Mouse (Mus musculus) forebrain, embryonic 12.5 days (tissue): ENCODE data around the gene Dhx9. TPM values are rescaled to one million over a fixed set of nuclear protein-coding genes. Genes with fewer than 3 reads are reported as not detected.
A peak's percentile ranks its signal among the peaks of the same experiment; 100 is the strongest.
"Not testable (repeated sequence)": the region's sequence is repeated elsewhere in the genome, so short reads cannot be mapped to it uniquely, and the experiment has no call there.

Experiments used
- ATAC-seq: fragments of 200-750 bp; cut with Nextera tagmentation; 2 replicates; pipeline ENCODE4 v1.8.0; 2017; ENCODE audit warnings: moderate TSS enrichment; ENCODE audit not compliant: low FRiP score
- H3K27ac ChIP-seq: fragments of 300-500 bp; sonication (generic); 2 replicates; pipeline ENCODE4 v1.5.1; 2016; ENCODE audit warnings: mild to moderate bottlenecking
- H3K27me3 ChIP-seq: fragments of 300-500 bp; sonication (generic); 2 replicates; pipeline ENCODE4 v1.6.1; 2016; ENCODE audit warnings: mild to moderate bottlenecking
- H3K36me3 ChIP-seq: fragments of 300-500 bp; sonication (generic); replicated peaks from 2 replicates; pipeline ENCODE4 v1.6.1; 2016; ENCODE audit warnings: mild to moderate bottlenecking
- H3K4me1 ChIP-seq: fragments of 300-500 bp; sonication (generic); 2 replicates; pipeline ENCODE4 v1.6.1; 2016
- H3K4me2 ChIP-seq: fragments of 300-500 bp; sonication (generic); 2 replicates; pipeline ENCODE4 v1.6.1; 2016; ENCODE audit warnings: mild to moderate bottlenecking, moderate library complexity
- H3K4me3 ChIP-seq: fragments of 300-500 bp; sonication (generic); replicated peaks from 2 replicates; pipeline ENCODE4 v1.5.1; 2016; ENCODE audit warnings: mild to moderate bottlenecking
- H3K9ac ChIP-seq: fragments of 300-500 bp; sonication (generic); 2 replicates; pipeline ENCODE4 v1.6.1; 2016; ENCODE audit warnings: mild to moderate bottlenecking
- H3K9me3 ChIP-seq: fragments of 300-500 bp; sonication (generic); 2 replicates; pipeline ENCODE4 v1.6.1; 2016
- WGBS: fragments of 180-500 bp; shearing (Covaris S2); methylation state at CpG from one replicate; pipeline ENCODE4 v1.1.7; 2016; 5-methylcytosine and 5-hydroxymethylcytosine counted together
- polyA plus RNA-seq: library from polyadenylated mRNA; unstranded; fragments of >200 nt; fragmentation: Nextera tagmentation; extraction: Ambion mirVana; gene quantifications from 2 replicates; pipeline ENCODE4 v1.2.1, GENCODE M21; 2016

Dhx9 gene
- polyA plus RNA-seq: 51.1 and 58.9 TPM in 2 replicates

DNA sequence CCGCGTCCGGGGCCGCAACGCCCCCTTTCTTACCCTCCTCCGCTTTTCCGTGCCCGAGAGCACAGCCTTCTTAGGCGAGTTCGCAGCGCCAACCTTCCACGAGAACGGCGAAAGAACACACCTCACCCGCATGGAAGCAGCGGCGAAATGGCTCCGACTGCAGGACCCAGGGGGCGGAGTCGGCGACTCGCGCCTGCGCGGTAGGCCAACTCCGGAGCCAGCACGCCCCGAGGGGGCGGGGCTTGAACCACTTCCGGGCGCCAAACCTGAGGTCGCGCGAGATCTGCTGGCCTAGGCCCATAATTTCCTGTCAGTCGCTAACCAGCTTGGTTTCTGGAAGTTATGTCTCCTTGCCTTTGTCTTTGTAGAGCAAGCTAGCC is at the start of gene Dhx9:
Gene Dhx9, minus strand, starts transcription at position 161 of the 380 bp plus-strand sequence.
- H3K27me3 ChIP-seq: no peaks in the 10 kb centered on the region
- under 1% methylated on average over 35 of the region's 35 CpGs for WGBS
- peak within 1 kb of the TSS; percentile 80 for H3K4me2 ChIP-seq
- ATAC-seq: peak; percentile 94
- peak within 1 kb of the TSS; percentile 85 for H3K27ac ChIP-seq
- H3K4me1 ChIP-seq: peaks cover 22% of the 10 kb centered on the region
- H3K9me3 ChIP-seq: no peaks in the 10 kb centered on the region
- peak within 1 kb of the TSS; percentile 99 for H3K4me3 ChIP-seq
- peaks cover 5% of the 10 kb centered on the region for H3K36me3 ChIP-seq
- peak within 1 kb of the TSS; percentile 100 for H3K9ac ChIP-seq

DNA sequence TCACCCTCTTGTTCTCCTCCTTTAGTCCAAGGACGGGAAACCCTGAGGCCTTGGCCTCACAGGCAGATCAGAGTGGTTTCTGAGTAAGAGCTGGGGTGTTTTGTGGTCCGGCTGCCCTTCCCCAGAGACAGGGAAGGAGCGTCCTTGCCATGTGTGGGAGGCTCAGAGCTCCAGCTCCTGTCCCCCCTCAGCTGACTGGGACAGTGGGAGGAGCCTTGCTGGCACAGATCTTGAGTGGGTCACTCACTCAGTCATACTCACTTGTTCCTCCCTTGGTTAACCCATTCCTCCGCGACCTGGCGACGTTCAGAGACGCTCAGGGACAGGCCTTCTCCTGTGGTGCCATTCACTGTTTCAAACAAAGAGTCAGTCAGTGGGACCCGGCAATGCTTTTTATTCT is 48.2 kb upstream of the Dhx9 start:
- no peak overlapping the region for H3K9ac ChIP-seq
- ATAC-seq: 0 out of 2 replicates have a peak, but pooled peaks have one; percentile 9
- peak overlapping the region; percentile 61; the same call in 1 of the 2 replicates for H3K27ac ChIP-seq
- no peaks in the 10 kb centered on the region for H3K9me3 ChIP-seq
- 17% methylated on average over 9 of the region's 9 CpGs for WGBS
- no peaks in the 10 kb centered on the region for H3K27me3 ChIP-seq
- no peak overlapping the region for H3K4me3 ChIP-seq
- no peak overlapping the region for H3K4me2 ChIP-seq
- no peaks in the 10 kb centered on the region for H3K36me3 ChIP-seq
- H3K4me1 ChIP-seq: peaks cover 38% of the 10 kb centered on the region

DNA sequence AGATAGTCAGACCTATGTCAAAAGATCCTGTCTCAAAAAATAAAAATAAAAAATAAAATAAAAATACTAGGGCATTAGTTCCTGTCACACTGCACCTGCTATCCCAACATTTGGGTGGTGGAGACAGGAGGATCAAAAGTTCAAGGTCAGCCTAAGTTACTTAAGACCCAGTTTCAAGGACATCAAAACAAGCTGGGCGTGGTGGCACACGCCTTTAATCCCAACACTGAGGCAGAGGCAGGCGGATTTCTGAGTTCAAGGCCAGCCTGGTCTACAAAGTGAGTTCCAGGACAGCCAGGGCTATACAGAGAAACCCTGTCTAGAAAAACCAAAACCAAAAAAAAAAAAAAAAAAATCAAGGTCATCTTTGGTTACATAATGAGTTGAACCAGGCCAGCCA is 45.4 kb upstream of the Dhx9 start:
- not testable (repeated sequence) for H3K4me2 ChIP-seq, H3K36me3 ChIP-seq, H3K4me3 ChIP-seq, H3K9ac ChIP-seq, H3K27me3 ChIP-seq, ATAC-seq, H3K9me3 ChIP-seq
- H3K27ac ChIP-seq: peak overlapping the region; percentile 90
- H3K4me1 ChIP-seq: peaks cover 22% of the 10 kb centered on the region
- 95% methylated on average over 3 of the region's 3 CpGs for WGBS

DNA sequence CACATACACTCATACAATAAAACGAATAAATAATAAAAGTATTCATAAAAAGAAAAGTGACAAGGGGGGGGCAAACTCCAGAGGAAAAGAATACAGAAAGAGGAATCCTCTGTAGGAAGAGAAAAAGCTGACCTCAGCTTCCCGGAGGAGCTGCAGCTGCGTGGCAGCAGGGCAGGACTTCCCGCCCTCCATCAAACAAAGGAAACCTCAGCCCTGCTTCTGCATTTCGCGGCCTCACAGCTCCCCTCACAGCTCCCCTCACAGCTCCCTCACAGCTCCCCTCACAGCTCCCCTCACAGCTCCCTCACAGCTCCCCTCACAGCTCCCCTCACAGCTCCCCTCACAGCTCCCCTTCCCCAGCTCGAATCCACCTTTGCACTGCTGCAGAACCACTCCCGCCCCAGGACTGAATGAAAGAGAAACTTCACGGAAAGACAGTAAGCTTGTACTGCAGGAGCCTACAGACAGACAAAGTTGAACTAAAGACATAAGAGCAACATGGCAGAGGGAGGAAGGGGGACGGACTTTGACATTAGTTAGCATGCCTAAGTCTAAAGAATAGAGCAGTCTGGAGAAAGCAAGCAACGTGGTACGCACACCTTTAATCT is 44.9 kb upstream of the Dhx9 start:
- WGBS: 8% methylated on average over 12 of the region's 12 CpGs
- ATAC-seq: peak; percentile 67
- no peak overlapping the region for H3K4me3 ChIP-seq

DNA sequence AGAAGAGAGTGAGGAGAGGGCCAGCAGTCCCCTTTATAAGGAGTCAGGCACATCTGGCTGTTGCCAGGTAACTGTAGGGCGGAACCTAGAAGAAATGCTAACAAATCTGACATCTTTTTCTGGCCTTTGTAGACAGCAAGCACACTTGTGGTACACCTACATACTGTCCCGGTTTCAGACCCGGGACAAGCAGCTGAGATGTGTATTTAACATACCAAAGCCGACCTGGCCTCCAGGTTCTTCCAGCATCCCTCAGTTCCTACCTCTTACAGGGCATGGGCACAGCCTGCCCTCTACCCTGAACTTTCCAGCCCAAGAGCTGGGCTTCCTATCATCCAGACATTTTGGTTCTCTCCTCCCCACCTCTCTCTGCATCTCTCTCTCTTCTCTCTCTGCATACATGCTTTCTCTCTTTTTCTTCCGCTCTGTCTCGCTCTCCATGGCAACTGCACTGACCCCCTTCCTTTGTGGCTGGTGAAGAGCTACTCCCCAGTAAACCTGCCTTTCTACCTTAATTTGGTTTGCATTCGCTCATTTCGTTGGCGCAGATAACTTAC is 44.3 kb upstream of the Dhx9 start:
- Histone ChIP-seq H3K27me3 (no peaks in the 10 kb centered on the region), H3K4me2 (peak overlapping the region; percentile 41), H3K4me3 (no peak overlapping the region), H3K9me3 (no peaks in the 10 kb centered on the region), H3K9ac (peak overlapping the region; percentile 40), H3K27ac (peak overlapping the region; percentile 90), H3K36me3 (no peaks in the 10 kb centered on the region), H3K4me1 (peaks cover 22% of the 10 kb centered on the region)
- 19% methylated on average over 9 of the region's 9 CpGs for WGBS
- ATAC-seq: peak; percentile 77

More for the DNA sequence above, 44.9 kb upstream of the Dhx9 start:
- no peaks in the 10 kb centered on the region for H3K9me3 ChIP-seq
- peak overlapping the region; percentile 57 for H3K9ac ChIP-seq
- H3K36me3 ChIP-seq: no peaks in the 10 kb centered on the region
- no peaks in the 10 kb centered on the region for H3K27me3 ChIP-seq
- H3K4me1 ChIP-seq: peaks cover 22% of the 10 kb centered on the region
- peak overlapping the region; percentile 90 for H3K27ac ChIP-seq
- peak overlapping the region; percentile 41 for H3K4me2 ChIP-seq

DNA sequence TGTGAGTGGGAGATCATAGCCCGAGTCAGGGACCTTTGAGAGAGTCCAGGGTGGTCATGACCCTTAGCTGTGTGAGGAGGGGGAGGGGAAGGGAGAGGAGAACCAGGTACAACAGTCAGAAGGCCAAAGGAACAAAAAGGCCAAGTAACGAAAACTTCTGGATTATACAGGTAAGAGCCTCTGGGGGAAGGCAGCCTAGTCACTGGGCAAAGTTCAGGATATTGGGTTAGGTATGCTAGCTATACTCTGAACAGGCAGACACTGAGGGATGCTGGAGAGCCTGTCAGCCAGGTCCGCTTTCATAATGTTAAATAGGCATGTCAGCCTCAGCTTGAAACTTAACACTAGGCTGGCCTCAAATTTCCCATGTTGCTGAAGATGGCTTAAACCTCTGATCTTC is 34.7 kb upstream of the Dhx9 start:
- WGBS: 59% methylated on average over 3 of the region's 3 CpGs
- H3K4me1 ChIP-seq: no peaks in the 10 kb centered on the region
- ATAC-seq: no peak

DNA sequence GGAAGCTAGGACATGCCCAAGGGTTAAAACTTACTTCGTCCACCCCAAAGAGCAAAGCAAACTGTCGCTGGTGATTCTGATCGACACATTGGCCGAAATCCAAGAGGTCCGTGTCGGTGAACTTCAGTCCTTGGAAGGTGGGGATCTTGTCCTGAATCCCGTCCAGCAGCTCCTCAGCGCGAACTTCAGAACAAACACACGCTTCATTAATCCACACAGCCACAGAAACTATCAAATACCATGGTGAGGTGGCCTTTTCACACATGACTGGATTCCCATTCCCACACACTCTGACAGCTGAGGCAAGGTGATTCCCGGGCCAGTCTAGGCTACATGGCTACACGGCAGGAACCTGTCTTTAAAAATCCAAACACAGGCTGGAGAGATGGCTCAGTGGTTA is 27.9 kb upstream of the Dhx9 start:
- Histone ChIP-seq H3K4me2 (no peak overlapping the region), H3K27ac (no peak overlapping the region), H3K9me3 (no peaks in the 10 kb centered on the region), H3K36me3 (no peaks in the 10 kb centered on the region), H3K4me1 (no peaks in the 10 kb centered on the region), H3K9ac (no peak overlapping the region), H3K4me3 (no peak overlapping the region), H3K27me3 (no peaks in the 10 kb centered on the region)
- no peak for ATAC-seq
- 79% methylated on average over 12 of the region's 12 CpGs for WGBS

More for the DNA sequence above, 34.7 kb upstream of the Dhx9 start:
- Histone ChIP-seq H3K4me2 (no peak overlapping the region), H3K9me3 (no peaks in the 10 kb centered on the region), H3K27me3 (no peaks in the 10 kb centered on the region), H3K27ac (no peak overlapping the region), H3K4me3 (no peak overlapping the region), H3K9ac (no peak overlapping the region), H3K36me3 (no peaks in the 10 kb centered on the region)

DNA sequence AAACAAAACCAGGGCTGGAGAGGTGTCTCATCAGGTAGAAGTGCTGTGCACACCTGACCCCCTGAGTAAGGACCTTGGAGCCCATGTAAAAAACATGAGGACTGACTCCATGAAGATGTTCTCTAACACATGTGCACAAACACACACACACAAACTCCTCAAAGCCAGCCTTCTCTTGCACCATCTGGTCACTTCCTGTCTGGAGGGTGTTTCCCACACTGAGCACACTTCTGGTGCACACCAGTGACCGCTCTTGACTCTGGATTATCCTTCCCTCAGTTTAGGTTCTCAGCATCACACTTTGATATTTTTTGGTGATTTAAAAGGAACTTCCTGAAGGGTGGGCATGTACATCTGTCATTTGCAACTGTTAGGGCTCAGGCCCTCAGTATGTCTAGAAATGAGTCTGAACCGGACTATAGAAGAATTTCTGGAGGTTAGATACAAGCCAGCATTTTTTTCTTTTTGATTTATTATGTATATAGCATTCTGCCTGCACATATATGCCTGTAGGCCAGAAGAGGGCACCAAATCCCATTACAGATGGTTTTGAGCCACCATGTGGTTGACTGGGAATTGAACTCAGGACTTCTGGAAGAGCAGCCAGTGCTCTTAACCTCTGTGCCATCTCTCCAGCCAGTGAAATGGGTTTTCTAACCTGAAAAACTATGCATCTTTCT is 23.0 kb upstream of the Dhx9 start:
- Histone ChIP-seq H3K27ac (no peak overlapping the region), H3K4me2 (no peak overlapping the region), H3K9me3 (no peaks in the 10 kb centered on the region), H3K4me1 (no peaks in the 10 kb centered on the region), H3K27me3 (no peaks in the 10 kb centered on the region), H3K9ac (no peak overlapping the region), H3K4me3 (no peak overlapping the region), H3K36me3 (no peaks in the 10 kb centered on the region)
- WGBS: 56% methylated on average over 2 of the region's 2 CpGs
- ATAC-seq: no peak

DNA sequence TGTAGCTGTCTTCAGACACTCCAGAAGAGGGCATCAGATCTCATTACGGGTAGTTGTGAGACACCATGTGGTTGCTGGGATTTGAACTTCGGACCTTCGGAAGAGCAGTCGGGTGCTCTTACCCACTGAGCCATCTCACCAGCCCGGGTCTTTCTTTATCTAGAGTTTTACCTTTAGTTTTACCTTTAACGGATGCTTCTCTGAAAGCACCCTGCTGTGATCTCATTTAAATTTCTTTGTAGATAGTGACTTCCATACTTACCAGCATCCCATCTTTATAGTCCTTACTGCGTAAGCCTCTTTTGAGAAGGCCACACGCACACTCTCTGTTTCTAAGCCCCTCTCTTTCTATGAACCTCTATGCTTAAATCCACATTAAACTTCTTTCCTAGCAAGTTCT is 22.1 kb upstream of the Dhx9 start:
- H3K27ac ChIP-seq, H3K4me1 ChIP-seq, H3K4me3 ChIP-seq, H3K9ac ChIP-seq, H3K36me3 ChIP-seq, H3K9me3 ChIP-seq, H3K27me3 ChIP-seq, H3K4me2 ChIP-seq, ATAC-seq: not testable (repeated sequence)
- 67% methylated on average over 8 of the region's 8 CpGs for WGBS

DNA sequence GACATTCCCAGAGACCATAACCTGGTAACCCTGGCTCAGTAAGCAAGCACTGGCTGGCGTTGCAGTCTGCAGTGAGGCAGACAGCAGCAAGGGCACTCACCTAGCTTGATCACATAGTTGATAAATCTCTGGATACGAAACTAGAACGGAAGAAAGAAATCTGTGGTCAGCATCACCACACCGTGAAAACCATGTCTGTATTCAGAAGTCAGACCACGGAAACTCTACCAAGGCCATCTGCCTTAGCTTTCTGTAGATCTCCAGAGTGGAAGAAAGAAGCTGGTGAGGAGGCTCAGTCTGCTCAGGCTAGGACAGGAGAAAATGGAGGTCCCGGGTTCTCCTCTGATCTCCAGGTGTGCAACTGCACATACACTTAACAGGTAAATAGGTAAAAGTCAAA is 21.6 kb upstream of the Dhx9 start:
- Histone ChIP-seq H3K27ac (no peak overlapping the region), H3K9ac (no peak overlapping the region), H3K4me3 (no peak overlapping the region), H3K4me1 (no peaks in the 10 kb centered on the region), H3K27me3 (no peaks in the 10 kb centered on the region), H3K9me3 (no peaks in the 10 kb centered on the region), H3K4me2 (no peak overlapping the region), H3K36me3 (no peaks in the 10 kb centered on the region)
- no peak for ATAC-seq
- 84% methylated on average over 6 of the region's 6 CpGs for WGBS

DNA sequence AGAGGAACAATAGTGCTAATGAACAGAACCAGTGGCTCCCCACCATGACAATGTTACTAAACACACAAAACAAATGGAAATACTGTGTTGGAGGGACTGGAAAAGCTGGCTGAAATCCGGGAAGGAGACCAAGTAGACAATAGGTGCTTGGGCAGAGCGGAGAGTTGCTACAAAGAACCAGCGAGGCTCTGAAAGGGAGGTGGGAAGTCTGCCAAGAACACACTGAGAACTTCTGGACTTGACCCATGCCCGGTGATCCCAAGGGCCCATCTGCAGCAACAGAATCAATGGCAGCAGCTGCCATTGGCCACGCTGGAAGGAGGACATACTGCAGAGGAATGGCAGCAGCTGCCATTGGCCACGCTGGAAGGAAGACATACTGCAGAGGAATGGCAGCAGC is 18.8 kb upstream of the Dhx9 start:
- Histone ChIP-seq H3K4me2 (no peak overlapping the region), H3K36me3 (no peaks in the 10 kb centered on the region), H3K27ac (no peak overlapping the region), H3K27me3 (no peaks in the 10 kb centered on the region), H3K4me3 (no peak overlapping the region), H3K4me1 (no peaks in the 10 kb centered on the region), H3K9ac (no peak overlapping the region), H3K9me3 (no peaks in the 10 kb centered on the region)
- 74% methylated on average over 6 of the region's 6 CpGs for WGBS
- ATAC-seq: no peak

DNA sequence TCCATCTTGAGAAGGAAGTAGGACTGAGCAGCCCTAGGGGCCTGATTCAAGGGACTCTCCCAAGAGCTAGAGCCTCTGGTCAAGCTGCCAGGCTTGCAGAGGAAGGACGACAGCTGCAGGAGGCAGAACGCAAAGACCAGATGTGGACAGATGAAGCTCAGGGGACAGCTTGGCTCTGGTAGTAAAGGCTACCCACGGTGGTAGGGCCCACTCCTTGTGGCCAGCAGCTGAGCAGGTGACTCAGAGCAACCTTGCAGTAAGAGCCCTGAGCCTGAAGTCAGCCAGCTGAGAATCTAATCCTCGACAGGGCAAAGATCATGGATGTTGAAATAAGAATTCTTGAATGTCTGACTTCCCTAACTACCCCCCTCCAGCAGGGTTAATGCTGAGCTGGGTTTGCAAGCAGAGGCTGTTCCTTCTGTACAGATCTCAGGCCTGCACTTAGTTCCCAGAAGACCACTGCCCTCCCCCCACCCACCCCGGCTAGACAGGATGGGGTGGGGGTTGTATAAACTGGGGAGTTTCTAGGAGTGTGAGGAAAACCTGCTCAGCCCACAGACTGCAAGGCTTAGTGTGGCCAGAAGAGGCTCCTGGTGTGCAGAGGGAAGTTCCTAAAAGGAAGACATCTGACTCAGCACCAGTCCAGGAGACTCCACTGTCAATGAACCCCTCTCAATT is 14.3 kb upstream of the Dhx9 start:
- Histone ChIP-seq H3K4me3 (no peak overlapping the region), H3K4me1 (no peaks in the 10 kb centered on the region), H3K27me3 (no peaks in the 10 kb centered on the region), H3K27ac (no peak overlapping the region), H3K9ac (no peak overlapping the region), H3K9me3 (no peaks in the 10 kb centered on the region), H3K4me2 (no peak overlapping the region), H3K36me3 (no peaks in the 10 kb centered on the region)
- no peak for ATAC-seq
- WGBS: 61% methylated on average over 5 of the region's 5 CpGs
